Mouse (Mus musculus): ENCODE measurements around the gene Klk4. TPM values are rescaled to one million over a fixed set of nuclear protein-coding genes. Genes with fewer than 3 reads are reported as not detected.

Klk4 gene
- total and polyA plus RNA-seq, 2 experiments from 2014 or later, result not detected

GRCm38 (mm10) chr7:43874868-43875375 lies 6.0 kb upstream of the Klk4 start:
- no peak overlapping the region for H3K27ac ChIP-seq (ENCODE audit: low read depth)
- TF ChIP-seq CTCF (IDR thresholded peaks at IDR 0.05; ENCODE audit: low read depth), result no peak
- no peak for TF ChIP-seq EP300 (IDR thresholded peaks at IDR 0.05; ENCODE audit: low read depth)
- 78% methylated on average over 6 of the region's 6 CpGs for WGBS
- H3K9ac ChIP-seq (replicated peaks; ENCODE audit: low read depth, low read length), result no peak overlapping the region
- ATAC-seq (ENCODE audit: insufficient read depth, low read depth), result no peak
- DNase-seq (ENCODE audit: low spot score), result no peak
- H3K9me3 ChIP-seq (replicated peaks; ENCODE audit: control insufficient read depth, low read length), result no peaks in the 10 kb centered on the region
- no peaks in the 10 kb centered on the region for H3K36me3 ChIP-seq (replicated peaks; ENCODE audit: control insufficient read depth, insufficient read depth, low read length)
- no peaks in the 10 kb centered on the region for H3K27me3 ChIP-seq (ENCODE audit: control insufficient read depth, insufficient read depth, low read length)
- no peaks in the 10 kb centered on the region for H3K4me1 ChIP-seq (ENCODE audit: control insufficient read depth, insufficient read depth)
- H3K4me3 ChIP-seq (ENCODE audit: low read depth, low read length), result no peak overlapping the region
- H3K4me2 ChIP-seq (ENCODE audit: low read depth, low read length), result no peak overlapping the region

GRCm38 (mm10) chr7:43876444-43876843 lies 4.5 kb upstream of the Klk4 start:
- H3K27me3 ChIP-seq (ENCODE audit: control insufficient read depth, insufficient read depth, low read length), result peaks cover 3% of the 10 kb centered on the region; the same call in 1 of the 2 replicates
- no peak overlapping the region for H3K4me3 ChIP-seq (ENCODE audit: low read depth, low read length)
- no peak overlapping the region for H3K4me2 ChIP-seq (ENCODE audit: low read depth, low read length)
- no peak overlapping the region for H3K9ac ChIP-seq (replicated peaks; ENCODE audit: low read depth, low read length)
- no peaks in the 10 kb centered on the region for H3K4me1 ChIP-seq (ENCODE audit: control insufficient read depth, insufficient read depth)
- ATAC-seq (ENCODE audit: insufficient read depth, low read depth) (no peak), DNase-seq (ENCODE audit: low spot score) (no peak)
- no peaks in the 10 kb centered on the region for H3K36me3 ChIP-seq (replicated peaks; ENCODE audit: control insufficient read depth, insufficient read depth, low read length)
- no peaks in the 10 kb centered on the region for H3K9me3 ChIP-seq (replicated peaks; ENCODE audit: control insufficient read depth, low read length)
- 68% methylated on average over 4 of the region's 4 CpGs for WGBS
- TF ChIP-seq CTCF (IDR thresholded peaks at IDR 0.05; ENCODE audit: low read depth), result no peak
- TF ChIP-seq EP300 (IDR thresholded peaks at IDR 0.05; ENCODE audit: low read depth), result no peak
- H3K27ac ChIP-seq (ENCODE audit: low read depth), result no peak overlapping the region

DNA sequence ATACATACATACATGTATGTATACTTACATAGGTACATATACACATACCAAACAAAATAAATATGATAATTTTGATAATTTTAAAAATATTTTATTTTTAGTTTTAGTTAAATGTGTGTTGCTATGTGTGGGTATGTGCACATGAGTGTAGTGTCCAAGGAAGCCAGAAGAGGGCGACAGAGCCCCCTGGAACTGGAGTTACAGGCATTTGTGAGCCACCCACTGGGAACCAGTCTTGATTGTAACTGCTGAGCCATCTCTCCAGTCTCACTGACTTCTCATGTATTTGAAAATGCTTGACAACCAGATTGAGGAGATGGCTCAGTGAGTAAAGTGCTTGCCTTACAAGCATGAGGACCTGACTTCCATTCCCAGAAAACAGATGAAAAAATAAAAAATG lies 2.7 kb upstream of the Klk4 start:
- no peak overlapping the region for H3K4me2 ChIP-seq (ENCODE audit: low read depth, low read length)
- WGBS, result 33% methylated on average over 1 of the region's 1 CpGs
- H3K4me1 ChIP-seq (ENCODE audit: control insufficient read depth, insufficient read depth), result no peaks in the 10 kb centered on the region
- no peak overlapping the region for H3K27ac ChIP-seq (ENCODE audit: low read depth)
- DNase-seq (ENCODE audit: low spot score), result no peak
- ATAC-seq (ENCODE audit: insufficient read depth, low read depth), result no peak
- no peak overlapping the region for H3K9ac ChIP-seq (replicated peaks; ENCODE audit: low read depth, low read length)
- H3K27me3 ChIP-seq (ENCODE audit: control insufficient read depth, insufficient read depth, low read length), result peaks cover 3% of the 10 kb centered on the region; the same call in 1 of the 2 replicates
- no peaks in the 10 kb centered on the region for H3K9me3 ChIP-seq (replicated peaks; ENCODE audit: control insufficient read depth, low read length)
- no peak overlapping the region for H3K4me3 ChIP-seq (ENCODE audit: low read depth, low read length)
- no peak for TF ChIP-seq CTCF (IDR thresholded peaks at IDR 0.05; ENCODE audit: low read depth)
- TF ChIP-seq EP300 (IDR thresholded peaks at IDR 0.05; ENCODE audit: low read depth), result no peak
- H3K36me3 ChIP-seq (replicated peaks; ENCODE audit: control insufficient read depth, insufficient read depth, low read length), result no peaks in the 10 kb centered on the region

GRCm38 (mm10) chr7:43882346-43882745 lies 1.4 kb downstream of the Klk4 start:
- Histone ChIP-seq H3K27me3 (ENCODE audit: control insufficient read depth, insufficient read depth, low read length) (peaks cover 10% of the 10 kb centered on the region), H3K36me3 (replicated peaks; ENCODE audit: control insufficient read depth, insufficient read depth, low read length) (no peaks in the 10 kb centered on the region), H3K27ac (ENCODE audit: low read depth) (no peak overlapping the region), H3K9me3 (replicated peaks; ENCODE audit: control insufficient read depth, low read length) (no peaks in the 10 kb centered on the region), H3K4me3 (ENCODE audit: low read depth, low read length) (no peak overlapping the region), H3K4me1 (ENCODE audit: control insufficient read depth, insufficient read depth) (no peaks in the 10 kb centered on the region), H3K4me2 (ENCODE audit: low read depth, low read length) (no peak overlapping the region), H3K9ac (replicated peaks; ENCODE audit: low read depth, low read length) (no peak overlapping the region)
- ATAC-seq (ENCODE audit: insufficient read depth, low read depth) (no peak), DNase-seq (ENCODE audit: low spot score) (no peak)
- WGBS, result 21% methylated on average over 4 of the region's 4 CpGs
- TF ChIP-seq EP300 (IDR thresholded peaks at IDR 0.05; ENCODE audit: low read depth) (no peak), CTCF (IDR thresholded peaks at IDR 0.05; ENCODE audit: low read depth) (no peak)

DNA sequence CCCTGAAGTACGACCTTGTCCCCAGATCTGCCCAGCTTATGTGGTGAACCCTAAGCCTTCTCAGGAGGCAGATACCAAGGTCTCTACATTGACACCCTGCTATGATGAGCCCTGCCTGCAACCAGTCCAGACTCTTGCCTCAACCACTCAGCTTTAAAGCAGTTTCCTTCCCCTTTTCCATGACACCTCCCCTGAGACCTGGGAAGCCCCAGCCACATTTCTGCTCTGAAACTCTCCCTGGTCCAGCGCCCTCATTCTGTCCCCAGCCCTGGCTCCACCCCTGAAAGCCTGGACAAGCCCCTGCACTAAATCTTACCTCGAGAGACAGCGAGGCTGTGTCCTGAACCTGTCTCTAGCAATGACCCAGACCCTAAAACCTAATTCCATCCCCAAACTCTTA lies 1.9 kb downstream of the Klk4 start:
- 8% methylated on average over 4 of the region's 4 CpGs for WGBS
- no peak overlapping the region for H3K27ac ChIP-seq (ENCODE audit: low read depth)
- ATAC-seq (ENCODE audit: insufficient read depth, low read depth), result no peak

GRCm38 (mm10) chr7:43883547-43883946 lies 2.6 kb downstream of the Klk4 start:
- H3K9ac ChIP-seq (replicated peaks; ENCODE audit: low read depth, low read length), result no peak overlapping the region
- peaks cover 10% of the 10 kb centered on the region for H3K27me3 ChIP-seq (ENCODE audit: control insufficient read depth, insufficient read depth, low read length)
- TF ChIP-seq EP300 (IDR thresholded peaks at IDR 0.05; ENCODE audit: low read depth) (no peak), CTCF (IDR thresholded peaks at IDR 0.05; ENCODE audit: low read depth) (peak; percentile 53)
- ATAC-seq (ENCODE audit: insufficient read depth, low read depth), result 0 out of 2 replicates have a peak, but pooled peaks have one; percentile 6
- no peaks in the 10 kb centered on the region for H3K4me1 ChIP-seq (ENCODE audit: control insufficient read depth, insufficient read depth)
- no peak overlapping the region for H3K27ac ChIP-seq (ENCODE audit: low read depth)
- H3K36me3 ChIP-seq (replicated peaks; ENCODE audit: control insufficient read depth, insufficient read depth, low read length), result no peaks in the 10 kb centered on the region
- DNase-seq (ENCODE audit: low spot score), result no peak
- no peaks in the 10 kb centered on the region for H3K9me3 ChIP-seq (replicated peaks; ENCODE audit: control insufficient read depth, low read length)
- H3K4me2 ChIP-seq (ENCODE audit: low read depth, low read length), result peak overlapping the region; percentile 18; the same call in 1 of the 2 replicates
- H3K4me3 ChIP-seq (ENCODE audit: low read depth, low read length), result no peak overlapping the region
- 10% methylated on average over 14 of the region's 14 CpGs for WGBS

More for the DNA sequence above, 1.9 kb downstream of the Klk4 start:
- H3K4me1 ChIP-seq (ENCODE audit: control insufficient read depth, insufficient read depth), result no peaks in the 10 kb centered on the region
- H3K9ac ChIP-seq (replicated peaks; ENCODE audit: low read depth, low read length), result no peak overlapping the region
- H3K4me2 ChIP-seq (ENCODE audit: low read depth, low read length), result no peak overlapping the region
- TF ChIP-seq EP300 (IDR thresholded peaks at IDR 0.05; ENCODE audit: low read depth), result no peak
- TF ChIP-seq CTCF (IDR thresholded peaks at IDR 0.05; ENCODE audit: low read depth), result no peak
- no peak for DNase-seq (ENCODE audit: low spot score)
- no peaks in the 10 kb centered on the region for H3K36me3 ChIP-seq (replicated peaks; ENCODE audit: control insufficient read depth, insufficient read depth, low read length)
- H3K4me3 ChIP-seq (ENCODE audit: low read depth, low read length), result no peak overlapping the region
- no peaks in the 10 kb centered on the region for H3K9me3 ChIP-seq (replicated peaks; ENCODE audit: control insufficient read depth, low read length)
- H3K27me3 ChIP-seq (ENCODE audit: control insufficient read depth, insufficient read depth, low read length), result peaks cover 10% of the 10 kb centered on the region

Data from heart, postnatal 0 days (tissue).